Mouse (Mus musculus) limb, embryonic 15.5 days (tissue): Measurements from ENCODE around the gene Csnk2b. TPM values are rescaled to one million over a fixed set of nuclear protein-coding genes. Genes with fewer than 3 reads are reported as not detected.
"Not testable (repeated sequence)": the region's sequence is repeated elsewhere in the genome, so short reads cannot be mapped to it uniquely, and the experiment has no call there.

ENCODE experiments used
- ATAC-seq: fragments of 200-750 bp; cut with Nextera tagmentation; 2 replicates; pipeline ENCODE4 v1.8.0; 2017; ENCODE audit warnings: low read depth, moderate TSS enrichment; ENCODE audit not compliant: insufficient number of reproducible peaks, low FRiP score, low TSS enrichment
- H3K27ac ChIP-seq: fragments of 300-500 bp; sonication (generic); 2 replicates; pipeline ENCODE4 v1.5.1; 2015; ENCODE audit warnings: moderate library complexity, mild to moderate bottlenecking, inconsistent platforms
- H3K27me3 ChIP-seq: fragments of 300-500 bp; sonication (generic); 2 replicates; pipeline ENCODE4 v1.6.1; 2015; ENCODE audit warnings: inconsistent platforms
- H3K36me3 ChIP-seq: fragments of 300-500 bp; sonication (generic); 2 replicates; pipeline ENCODE4 v1.6.1; 2015; ENCODE audit warnings: inconsistent platforms
- H3K4me1 ChIP-seq: fragments of 300-500 bp; sonication (generic); 2 replicates; pipeline ENCODE4 v1.6.1; 2015; ENCODE audit warnings: inconsistent platforms
- H3K4me2 ChIP-seq: fragments of 300-500 bp; sonication (generic); 2 replicates; pipeline ENCODE4 v1.6.1; 2015; ENCODE audit warnings: mild to moderate bottlenecking, inconsistent platforms
- H3K4me3 ChIP-seq: fragments of 300-500 bp; sonication (generic); 2 replicates; pipeline ENCODE4 v1.5.1; 2015; ENCODE audit warnings: mild to moderate bottlenecking, inconsistent platforms
- H3K9ac ChIP-seq: fragments of 300-500 bp; sonication (generic); 2 replicates; pipeline ENCODE4 v1.6.1; 2015; ENCODE audit warnings: inconsistent platforms
- H3K9me3 ChIP-seq: fragments of 300-500 bp; sonication (generic); 2 replicates; pipeline ENCODE4 v1.6.1; 2016; ENCODE audit warnings: inconsistent platforms
- WGBS: fragments of 180-500 bp; shearing (Covaris S2); methylation state at CpG from one replicate; pipeline ENCODE4 v1.1.7; 2015; 5-methylcytosine and 5-hydroxymethylcytosine counted together
- polyA plus RNA-seq: library from polyadenylated mRNA; unstranded; fragments of >200 nt; fragmentation: Nextera tagmentation; extraction: Ambion mirVana; gene quantifications from 2 replicates; pipeline ENCODE4 v1.2.1, GENCODE M21; 2015

Gene Csnk2b
- polyA plus RNA-seq, 1 experiment from 2014 or later: 293 TPM

- Histone ChIP-seq H3K36me3 (peaks cover 19% of the 10 kb centered on the region), H3K4me3 (no peak overlapping the region), H3K27me3 (no peaks in the 10 kb centered on the region), H3K9me3 (no peaks in the 10 kb centered on the region), H3K4me1 (peaks cover 22% of the 10 kb centered on the region), H3K4me2 (no peak overlapping the region), H3K9ac (no peak overlapping the region), H3K27ac (no peak overlapping the region)
- no peak for ATAC-seq
- 85% methylated on average over 8 of the region's 8 CpGs for WGBS
Measured at GRCm38 (mm10) chr17:35131038-35131437, 9.2 kb upstream of the Csnk2b start.

GRCm38 (mm10) chr17:35128996-35129395 lies 7.1 kb upstream of the Csnk2b start:
- no peak overlapping the region for H3K4me2 ChIP-seq
- no peaks in the 10 kb centered on the region for H3K9me3 ChIP-seq
- H3K27ac ChIP-seq: no peak overlapping the region
- WGBS: 68% methylated on average over 11 of the region's 11 CpGs
- peaks cover 26% of the 10 kb centered on the region for H3K36me3 ChIP-seq
- peaks cover 33% of the 10 kb centered on the region for H3K4me1 ChIP-seq
- H3K27me3 ChIP-seq: no peaks in the 10 kb centered on the region
- no peak overlapping the region for H3K9ac ChIP-seq
- H3K4me3 ChIP-seq: no peak overlapping the region
- no peak for ATAC-seq

GRCm38 (mm10) chr17:35127017-35127416 lies 5.2 kb upstream of the Csnk2b start:
- Histone ChIP-seq H3K36me3 (peaks cover 32% of the 10 kb centered on the region), H3K9ac (peak overlapping the region; percentile 76; the same call in 1 of the 2 replicates), H3K4me2 (peak overlapping the region; percentile 65), H3K27ac (peak overlapping the region; percentile 90; the same call in 1 of the 2 replicates), H3K27me3 (no peaks in the 10 kb centered on the region), H3K4me1 (peaks cover 37% of the 10 kb centered on the region), H3K4me3 (peak overlapping the region; percentile 67), H3K9me3 (no peaks in the 10 kb centered on the region)
- no peak for ATAC-seq
- WGBS: 70% methylated on average over 13 of the region's 13 CpGs

DNA sequence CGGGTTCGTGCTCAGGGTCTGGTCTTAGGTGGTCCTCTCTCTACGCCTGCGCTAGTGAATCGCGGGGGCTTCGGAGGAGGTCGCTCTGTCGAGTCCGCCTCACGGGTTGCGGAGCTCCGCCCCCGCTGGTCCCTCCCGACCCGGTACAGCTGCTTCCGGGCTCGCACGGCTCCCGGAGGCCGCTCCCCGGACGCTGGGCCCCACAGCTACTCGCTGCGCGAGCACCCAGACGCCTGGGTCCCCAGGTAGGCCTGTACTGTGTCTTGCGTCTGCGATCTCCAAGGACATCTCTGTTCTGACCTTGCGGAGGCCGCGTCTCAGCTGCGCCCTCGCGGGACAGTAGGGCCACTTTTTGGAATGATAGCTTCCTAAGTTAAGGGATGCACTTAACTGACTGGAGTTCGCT lies 4.4 kb upstream of the Csnk2b start, which contains the start of gene D17H6S53E:
D17H6S53E (plus strand) TSS at position 168 of the 406 bp plus-strand sequence.
- Histone ChIP-seq H3K4me2 (peak within 1 kb of the TSS; percentile 65), H3K36me3 (peaks cover 32% of the 10 kb centered on the region), H3K27me3 (no peaks in the 10 kb centered on the region), H3K4me3 (peak within 1 kb of the TSS; percentile 67), H3K9me3 (no peaks in the 10 kb centered on the region), H3K4me1 (peaks cover 41% of the 10 kb centered on the region), H3K9ac (peak within 1 kb of the TSS; percentile 76), H3K27ac (peak within 1 kb of the TSS; percentile 90)
- under 1% methylated on average over 36 of the region's 36 CpGs for WGBS
- peak; percentile 71 for ATAC-seq

DNA sequence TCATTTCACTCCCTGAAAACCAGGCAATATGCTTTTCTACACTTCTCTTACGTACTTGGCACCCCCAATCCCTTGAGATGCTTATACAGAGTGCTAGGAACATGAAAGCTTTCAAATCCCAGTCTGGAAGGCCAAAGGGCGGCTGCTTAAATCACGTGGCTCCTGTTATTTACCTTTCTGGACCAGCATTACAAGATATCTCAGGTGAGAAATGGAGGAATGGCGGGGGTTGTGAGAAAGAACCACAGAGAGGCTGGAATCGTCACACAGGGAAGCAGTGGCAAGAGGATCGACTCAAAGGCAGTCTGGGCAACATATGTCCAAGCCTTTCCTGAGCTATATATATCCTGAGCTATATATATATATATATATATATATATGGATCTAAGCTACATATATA lies 3.7 kb upstream of the Csnk2b start:
- Histone ChIP-seq H3K27me3 (no peaks in the 10 kb centered on the region), H3K36me3 (peaks cover 32% of the 10 kb centered on the region), H3K9ac (0 out of 2 replicates have a peak overlapping the region, but pooled peaks have one; percentile 76), H3K27ac (peak overlapping the region; percentile 90), H3K4me1 (peaks cover 42% of the 10 kb centered on the region), H3K4me3 (peak overlapping the region; percentile 67), H3K4me2 (peak overlapping the region; percentile 65), H3K9me3 (no peaks in the 10 kb centered on the region)
- 26% methylated on average over 6 of the region's 6 CpGs for WGBS
- no peak for ATAC-seq

DNA sequence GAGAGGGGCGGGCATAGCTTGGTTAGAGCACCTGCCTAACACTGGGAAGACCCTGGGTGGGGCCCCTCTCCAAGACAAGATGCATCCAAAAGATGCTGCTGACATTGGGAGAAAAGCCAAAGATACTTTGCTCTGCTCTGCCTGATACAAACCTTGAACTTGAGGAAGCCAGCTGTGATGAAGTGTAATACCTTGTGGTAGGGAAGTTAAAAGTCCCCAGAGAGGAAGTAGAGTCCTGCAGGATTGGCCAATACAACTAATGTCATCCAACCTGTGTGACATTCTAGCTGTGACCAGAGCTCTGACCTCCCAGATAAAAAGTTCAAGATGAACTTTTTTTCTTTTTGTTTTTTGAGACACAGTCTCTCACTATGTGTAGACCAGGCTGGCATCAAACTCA lies 3.2 kb upstream of the Csnk2b start:
- H3K9ac ChIP-seq: no peak overlapping the region
- H3K27me3 ChIP-seq: no peaks in the 10 kb centered on the region
- H3K4me1 ChIP-seq: peaks cover 47% of the 10 kb centered on the region
- peaks cover 27% of the 10 kb centered on the region for H3K36me3 ChIP-seq
- H3K27ac ChIP-seq: peak overlapping the region; percentile 90; the same call in 1 of the 2 replicates
- H3K4me3 ChIP-seq: no peak overlapping the region
- no peak for ATAC-seq
- H3K9me3 ChIP-seq: no peaks in the 10 kb centered on the region
- 93% methylated on average over 1 of the region's 1 CpGs for WGBS
- H3K4me2 ChIP-seq: peak overlapping the region; percentile 65

DNA sequence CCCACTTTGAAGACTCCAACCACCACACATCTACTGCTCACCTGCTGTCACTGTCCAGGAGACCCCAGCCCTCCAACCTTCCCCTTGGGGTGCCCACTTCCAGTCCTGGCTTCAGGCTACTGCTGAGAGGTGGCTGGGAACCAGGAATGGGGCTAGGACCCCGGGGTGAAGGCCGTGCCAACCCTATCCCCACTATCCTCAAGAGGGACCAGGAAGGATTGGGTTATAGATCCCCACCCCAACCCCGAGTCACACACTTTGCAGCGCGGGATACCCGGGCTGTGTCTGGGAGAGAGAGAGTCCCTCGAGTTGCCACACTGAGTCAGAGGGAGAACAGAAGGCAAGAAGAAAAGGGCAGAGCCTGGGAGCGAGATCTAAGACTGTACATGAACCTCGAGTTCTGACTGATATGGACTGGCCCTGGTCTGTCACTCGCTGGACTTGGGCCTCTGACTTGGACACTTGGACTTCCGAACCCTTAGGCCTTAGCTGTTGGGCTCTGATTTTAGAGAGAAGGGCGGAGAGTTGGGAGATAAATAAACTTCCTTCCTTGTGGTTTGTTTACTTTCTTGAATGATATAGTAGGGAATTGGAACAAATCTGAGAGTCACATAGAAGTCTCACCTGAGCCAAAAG lies 2.5 kb upstream of the Csnk2b start:
- not testable (repeated sequence) for ATAC-seq, H3K4me2 ChIP-seq
- WGBS: 94% methylated on average over 12 of the region's 12 CpGs

GRCm38 (mm10) chr17:35123287-35123686 lies 1.4 kb upstream of the Csnk2b start:
- 91% methylated on average over 9 of the region's 9 CpGs for WGBS

More for the DNA sequence above, 2.5 kb upstream of the Csnk2b start:
- not testable (repeated sequence) for H3K27ac ChIP-seq, H3K9ac ChIP-seq, H3K27me3 ChIP-seq, H3K4me3 ChIP-seq, H3K9me3 ChIP-seq
- Histone ChIP-seq H3K36me3 (peaks cover 26% of the 10 kb centered on the region), H3K4me1 (peaks cover 52% of the 10 kb centered on the region)

GRCm38 (mm10) chr17:35121143-35121799 lies 582 bp downstream of the Csnk2b start, which contains the start of gene Gpank1:
Gene Gpank1, plus strand, starts transcription at chr17:35121455.
- H3K36me3 ChIP-seq: peaks cover 44% of the 10 kb centered on the region
- peak within 1 kb of the TSS; percentile 87 for H3K4me3 ChIP-seq
- H3K4me1 ChIP-seq: peaks cover 30% of the 10 kb centered on the region
- H3K9ac ChIP-seq: peak within 1 kb of the TSS; percentile 94
- ATAC-seq: peak; percentile 96
- no peaks in the 10 kb centered on the region for H3K9me3 ChIP-seq
- H3K27ac ChIP-seq: peak within 1 kb of the TSS; percentile 93
- H3K4me2 ChIP-seq: peak within 1 kb of the TSS; percentile 90
- H3K27me3 ChIP-seq: no peaks in the 10 kb centered on the region
- under 1% methylated on average over 50 of the region's 50 CpGs for WGBS

More at GRCm38 (mm10) chr17:35123287-35123686, 1.4 kb upstream of the Csnk2b start:
- not testable (repeated sequence) for H3K9me3 ChIP-seq, ATAC-seq, H3K27ac ChIP-seq, H3K9ac ChIP-seq, H3K4me2 ChIP-seq, H3K27me3 ChIP-seq, H3K4me3 ChIP-seq
- H3K4me1 ChIP-seq: peaks cover 45% of the 10 kb centered on the region
- peaks cover 29% of the 10 kb centered on the region for H3K36me3 ChIP-seq

DNA sequence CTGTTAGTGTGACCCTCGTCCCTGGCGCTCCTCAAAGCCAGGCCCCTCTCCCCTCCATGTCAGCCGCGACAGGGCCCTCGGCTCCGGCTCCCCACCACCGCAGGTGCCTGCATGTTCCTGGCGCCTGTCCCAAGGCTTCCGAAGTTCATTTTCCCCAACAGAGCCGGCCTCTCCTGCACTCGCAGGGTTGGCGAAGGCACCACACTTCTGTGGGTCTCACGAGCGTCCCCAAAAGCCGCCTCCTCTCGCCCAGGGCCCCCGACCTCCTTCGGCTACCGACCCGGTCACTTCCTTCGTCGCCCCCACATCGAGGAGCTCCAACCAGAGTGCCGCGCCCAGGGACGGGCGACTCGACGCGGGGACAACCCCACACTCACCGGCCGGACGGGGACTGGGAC lies 1.1 kb downstream of the Csnk2b start:
- H3K27ac ChIP-seq: peak overlapping the region; percentile 81

DNA sequence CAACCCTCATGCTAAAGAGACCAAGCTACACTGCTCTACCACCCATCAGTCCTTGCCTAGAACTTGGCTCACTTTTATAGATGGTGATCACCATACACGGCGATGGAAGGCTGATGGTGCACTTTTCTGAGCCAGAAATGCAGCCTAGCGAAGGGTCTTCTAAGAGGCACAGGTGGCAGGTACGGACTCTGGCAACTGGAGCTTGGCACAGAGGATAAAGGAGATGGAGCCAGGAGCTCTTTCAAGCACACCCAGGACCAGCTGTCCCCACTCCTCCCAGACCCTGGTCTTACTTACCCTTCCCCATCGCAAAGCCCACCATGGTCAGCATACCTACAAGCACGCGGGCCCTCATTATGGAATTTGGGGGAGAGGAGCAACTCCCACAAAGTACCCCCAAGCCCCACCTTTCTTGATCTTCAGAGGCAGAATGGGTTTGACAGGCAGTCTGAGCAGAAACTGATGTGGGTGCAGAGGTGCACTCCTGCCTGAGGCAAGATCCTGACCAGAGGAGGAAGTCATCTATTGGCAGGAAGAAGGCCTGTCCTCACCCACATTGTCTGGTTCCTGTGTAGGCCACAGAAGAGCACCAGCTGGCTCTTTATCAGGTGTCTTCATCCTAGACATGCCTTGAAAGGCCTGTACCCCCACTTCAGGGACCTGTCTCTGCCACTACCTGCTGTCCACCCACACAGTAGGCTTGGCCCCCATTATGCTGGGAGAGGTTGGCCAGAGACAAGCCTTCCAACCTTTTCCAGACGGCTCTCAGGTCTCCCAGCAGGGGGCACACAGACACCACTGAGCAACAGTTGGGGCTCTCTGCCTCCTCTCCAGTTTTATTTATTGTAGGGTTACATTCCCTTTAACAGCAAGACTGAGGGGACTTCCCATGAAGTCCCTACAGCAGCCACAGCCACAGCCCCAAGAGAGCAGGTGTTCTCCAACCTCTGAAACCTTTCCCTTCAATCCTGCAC lies 6.5 kb downstream of the Csnk2b start, which contains the start of gene Ly6g5b:
Ly6g5b (minus strand) TSS at position 383 of the 974 bp plus-strand sequence.
- Histone ChIP-seq H3K4me3 (no peak within 1 kb of the TSS), H3K27me3 (no peaks in the 10 kb centered on the region), H3K4me1 (peaks cover 8% of the 10 kb centered on the region), H3K4me2 (no peak within 1 kb of the TSS), H3K9me3 (no peaks in the 10 kb centered on the region), H3K36me3 (peaks cover 55% of the 10 kb centered on the region), H3K27ac (no peak within 1 kb of the TSS), H3K9ac (no peak within 1 kb of the TSS)
- ATAC-seq: no peak
- WGBS: 83% methylated on average over 8 of the region's 8 CpGs

More for the DNA sequence above, 1.1 kb downstream of the Csnk2b start:
- Histone ChIP-seq H3K4me2 (peak overlapping the region; percentile 87), H3K36me3 (peaks cover 49% of the 10 kb centered on the region), H3K4me1 (peaks cover 29% of the 10 kb centered on the region), H3K9me3 (no peaks in the 10 kb centered on the region), H3K4me3 (peak overlapping the region; percentile 87), H3K27me3 (no peaks in the 10 kb centered on the region), H3K9ac (peak overlapping the region; percentile 94)
- no peak for ATAC-seq
- under 1% methylated on average over 33 of the region's 33 CpGs for WGBS
